Mouse (Mus musculus): ENCODE measurements around the gene Adcyap1r1. TPM values are rescaled to one million over a fixed set of nuclear protein-coding genes. Genes with fewer than 3 reads are reported as not detected.

Adcyap1r1 gene
- total and polyA plus RNA-seq, 3 experiments, result 4.4 to 4.8 (median 4.5) TPM

- no peak for DNase-seq
- 74% methylated on average over 2 of the region's 2 CpGs for WGBS
- H3K36me3 ChIP-seq (ENCODE audit: control insufficient read depth, insufficient read depth, low read length), result no peaks in the 10 kb centered on the region
- TF ChIP-seq EP300 (IDR thresholded peaks at IDR 0.05; ENCODE audit: insufficient read depth, low read depth, low read length), result no peak
- TF ChIP-seq POLR2A (IDR thresholded peaks at IDR 0.05; ENCODE audit: insufficient read depth, low read depth, low read length), result no peak
- TF ChIP-seq CTCF (IDR thresholded peaks at IDR 0.05), result no peak
- H3K4me1 ChIP-seq (ENCODE audit: control insufficient read depth, insufficient read depth, low read length), result peaks cover 3% of the 10 kb centered on the region; the same call in 1 of the 2 replicates
- no peaks in the 10 kb centered on the region for H3K79me2 ChIP-seq (replicated peaks; ENCODE audit: control insufficient read depth, insufficient read depth, low read length)
- intact Hi-C loops (cut with DNase I), result loop anchor here (1.0 kb wide), 1 partner anchor 44 kb away; no protein-coding TSS in a partner anchor
- H3K9ac ChIP-seq (ENCODE audit: low read depth, low read length), result no peak overlapping the region
- no peak overlapping the region for H3K4me3 ChIP-seq
- H3K27me3 ChIP-seq (ENCODE audit: control insufficient read depth, insufficient read depth, low read length), result no peaks in the 10 kb centered on the region
- no peak overlapping the region for H3K27ac ChIP-seq
Measured at GRCm38 (mm10) chr6:55461678-55462077, 9.9 kb downstream of the Adcyap1r1 start.

- H3K9ac ChIP-seq (ENCODE audit: low read depth, low read length), result no peak overlapping the region
- DNase-seq, result no peak
- TF ChIP-seq CTCF (IDR thresholded peaks at IDR 0.05), result no peak
- no peak for TF ChIP-seq POLR2A (IDR thresholded peaks at IDR 0.05; ENCODE audit: insufficient read depth, low read depth, low read length)
- no peak for TF ChIP-seq EP300 (IDR thresholded peaks at IDR 0.05; ENCODE audit: insufficient read depth, low read depth, low read length)
- intact Hi-C loops (cut with DNase I), result no loop called here
- H3K27me3 ChIP-seq (ENCODE audit: control insufficient read depth, insufficient read depth, low read length), result no peaks in the 10 kb centered on the region
- no peaks in the 10 kb centered on the region for H3K36me3 ChIP-seq (ENCODE audit: control insufficient read depth, insufficient read depth, low read length)
- peaks cover 3% of the 10 kb centered on the region; the same call in 1 of the 2 replicates for H3K4me1 ChIP-seq (ENCODE audit: control insufficient read depth, insufficient read depth, low read length)
- 86% methylated on average over 1 of the region's 1 CpGs for WGBS
- no peak overlapping the region for H3K4me3 ChIP-seq
- H3K79me2 ChIP-seq (replicated peaks; ENCODE audit: control insufficient read depth, insufficient read depth, low read length), result no peaks in the 10 kb centered on the region
- H3K27ac ChIP-seq, result no peak overlapping the region
Measured at GRCm38 (mm10) chr6:55462394-55462793, 10.6 kb downstream of the Adcyap1r1 start.

- TF ChIP-seq EP300 (IDR thresholded peaks at IDR 0.05; ENCODE audit: insufficient read depth, low read depth, low read length) (no peak), CTCF (IDR thresholded peaks at IDR 0.05) (no peak), POLR2A (IDR thresholded peaks at IDR 0.05; ENCODE audit: insufficient read depth, low read depth, low read length) (no peak)
- 75% methylated on average over 7 of the region's 7 CpGs for WGBS
- H3K36me3 ChIP-seq (ENCODE audit: control insufficient read depth, insufficient read depth, low read length), result no peaks in the 10 kb centered on the region
- H3K4me1 ChIP-seq (ENCODE audit: control insufficient read depth, insufficient read depth, low read length), result peaks cover 3% of the 10 kb centered on the region; the same call in 1 of the 2 replicates
- H3K79me2 ChIP-seq (replicated peaks; ENCODE audit: control insufficient read depth, insufficient read depth, low read length), result no peaks in the 10 kb centered on the region
- intact Hi-C loops (cut with DNase I), result no loop called here
- no peaks in the 10 kb centered on the region for H3K27me3 ChIP-seq (ENCODE audit: control insufficient read depth, insufficient read depth, low read length)
- no peak overlapping the region for H3K9ac ChIP-seq (ENCODE audit: low read depth, low read length)
- H3K27ac ChIP-seq, result no peak overlapping the region
- H3K4me3 ChIP-seq, result no peak overlapping the region
- DNase-seq, result no peak
Measured at GRCm38 (mm10) chr6:55463966-55464365, 12.2 kb downstream of the Adcyap1r1 start.

GRCm38 (mm10) chr6:55465311-55465710 lies 13.5 kb downstream of the Adcyap1r1 start:
- intact Hi-C loops (cut with DNase I), result no loop called here
- no peak overlapping the region for H3K9ac ChIP-seq (ENCODE audit: low read depth, low read length)
- H3K79me2 ChIP-seq (replicated peaks; ENCODE audit: control insufficient read depth, insufficient read depth, low read length), result no peaks in the 10 kb centered on the region
- H3K27ac ChIP-seq, result peak overlapping the region; percentile 43; the same call in 1 of the 2 replicates
- TF ChIP-seq EP300 (IDR thresholded peaks at IDR 0.05; ENCODE audit: insufficient read depth, low read depth, low read length) (peak; percentile 89), CTCF (IDR thresholded peaks at IDR 0.05) (no peak)
- H3K4me3 ChIP-seq, result no peak overlapping the region
- peak; percentile 79 to 86 for DNase-seq
- 53% methylated on average over 4 of the region's 4 CpGs for WGBS
- no peaks in the 10 kb centered on the region for H3K27me3 ChIP-seq (ENCODE audit: control insufficient read depth, insufficient read depth, low read length)
- peaks cover 3% of the 10 kb centered on the region; the same call in 1 of the 2 replicates for H3K4me1 ChIP-seq (ENCODE audit: control insufficient read depth, insufficient read depth, low read length)
- no peaks in the 10 kb centered on the region for H3K36me3 ChIP-seq (ENCODE audit: control insufficient read depth, insufficient read depth, low read length)

GRCm38 (mm10) chr6:55466301-55466761 lies 14.6 kb downstream of the Adcyap1r1 start:
- Histone ChIP-seq H3K9ac (ENCODE audit: low read depth, low read length) (no peak overlapping the region), H3K27me3 (ENCODE audit: control insufficient read depth, insufficient read depth, low read length) (no peaks in the 10 kb centered on the region), H3K4me1 (ENCODE audit: control insufficient read depth, insufficient read depth, low read length) (peaks cover 3% of the 10 kb centered on the region; the same call in 1 of the 2 replicates), H3K36me3 (ENCODE audit: control insufficient read depth, insufficient read depth, low read length) (no peaks in the 10 kb centered on the region), H3K4me3 (no peak overlapping the region), H3K79me2 (replicated peaks; ENCODE audit: control insufficient read depth, insufficient read depth, low read length) (no peaks in the 10 kb centered on the region), H3K27ac (no peak overlapping the region)
- intact Hi-C loops (cut with DNase I), result no loop called here
- DNase-seq, result no peak
- TF ChIP-seq EP300 (IDR thresholded peaks at IDR 0.05; ENCODE audit: insufficient read depth, low read depth, low read length), result no peak
- TF ChIP-seq CTCF (IDR thresholded peaks at IDR 0.05), result no peak
- TF ChIP-seq POLR2A (IDR thresholded peaks at IDR 0.05; ENCODE audit: insufficient read depth, low read depth, low read length), result no peak

GRCm38 (mm10) chr6:55470691-55471090 lies 18.9 kb downstream of the Adcyap1r1 start:
- peak; percentile 35 to 65 for DNase-seq
- peaks cover under 1% of the 10 kb centered on the region; the same call in 1 of the 2 replicates for H3K4me1 ChIP-seq (ENCODE audit: control insufficient read depth, insufficient read depth, low read length)
- H3K27ac ChIP-seq, result no peak overlapping the region; the same call in 1 of the 2 replicates
- TF ChIP-seq EP300 (IDR thresholded peaks at IDR 0.05; ENCODE audit: insufficient read depth, low read depth, low read length) (0 out of 2 replicates have a peak, but pooled peaks have one; percentile 45), POLR2A (IDR thresholded peaks at IDR 0.05; ENCODE audit: insufficient read depth, low read depth, low read length) (no peak), CTCF (IDR thresholded peaks at IDR 0.05) (no peak)
- no peaks in the 10 kb centered on the region for H3K27me3 ChIP-seq (ENCODE audit: control insufficient read depth, insufficient read depth, low read length)
- no peak overlapping the region for H3K9ac ChIP-seq (ENCODE audit: low read depth, low read length)
- WGBS, result 53% methylated on average over 5 of the region's 5 CpGs
- no peaks in the 10 kb centered on the region for H3K36me3 ChIP-seq (ENCODE audit: control insufficient read depth, insufficient read depth, low read length)
- no peaks in the 10 kb centered on the region for H3K79me2 ChIP-seq (replicated peaks; ENCODE audit: control insufficient read depth, insufficient read depth, low read length)
- H3K4me3 ChIP-seq, result no peak overlapping the region
- intact Hi-C loops (cut with DNase I), result no loop called here

All from heart, adult 2 months (tissue).